Mouse (Mus musculus) left cerebral cortex, adult 18-20 months (tissue): ENCODE measurements around the gene Galnt12. TPM values are rescaled to one million over a fixed set of nuclear protein-coding genes. Genes with fewer than 3 reads are reported as not detected.

Experiments
- DNase-seq, 2 experiments: peaks; one replicate each; pipeline ENCODE4 v3.0.0; 2021 to 2022; ENCODE audit warnings: low spot score in 2 of 2, mixed read lengths in 1 of 2
- total RNA-seq, 2 experiments: library from RNA; stranded (reverse); gene quantifications; 2 replicates each; pipeline ENCODE4 v1.2.3; 2021

Galnt12 gene
- total RNA-seq, 2 experiments from 2014 or later, result 0.91 to 1.3 TPM

DNA sequence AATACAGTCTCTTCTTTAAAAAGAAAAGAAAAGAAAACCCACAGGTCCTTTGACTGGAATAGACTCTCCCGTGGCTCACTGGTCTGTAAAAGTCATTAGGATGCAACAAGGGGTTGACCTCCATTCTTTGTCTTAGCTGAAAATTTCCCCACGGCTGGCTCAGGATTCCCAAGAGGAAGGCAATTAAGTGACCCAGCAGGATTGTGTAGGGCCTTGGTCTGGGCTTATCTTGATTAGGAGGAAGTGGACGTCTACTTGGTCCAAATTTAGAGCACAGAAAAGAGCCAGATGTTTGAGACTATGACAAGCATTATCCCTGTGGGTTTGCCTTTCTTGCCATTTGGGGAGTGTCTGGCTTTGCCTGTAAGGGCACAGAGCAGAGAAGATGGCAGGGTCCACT lies 58.3 kb downstream of the Galnt12 start:
- DNase-seq, result no peak

GRCm38 (mm10) chr4:47150806-47151205 lies 59.1 kb downstream of the Galnt12 start:
- DNase-seq, result no peak

GRCm38 (mm10) chr4:47151553-47152183 lies 60.0 kb downstream of the Galnt12 start:
- DNase-seq, result no peak

GRCm38 (mm10) chr4:47161103-47161755 lies 69.5 kb downstream of the Galnt12 start:
- DNase-seq, result no peak

- DNase-seq, result no peak
Observed at GRCm38 (mm10) chr4:47161756-47162587, 70.3 kb downstream of the Galnt12 start.

DNA sequence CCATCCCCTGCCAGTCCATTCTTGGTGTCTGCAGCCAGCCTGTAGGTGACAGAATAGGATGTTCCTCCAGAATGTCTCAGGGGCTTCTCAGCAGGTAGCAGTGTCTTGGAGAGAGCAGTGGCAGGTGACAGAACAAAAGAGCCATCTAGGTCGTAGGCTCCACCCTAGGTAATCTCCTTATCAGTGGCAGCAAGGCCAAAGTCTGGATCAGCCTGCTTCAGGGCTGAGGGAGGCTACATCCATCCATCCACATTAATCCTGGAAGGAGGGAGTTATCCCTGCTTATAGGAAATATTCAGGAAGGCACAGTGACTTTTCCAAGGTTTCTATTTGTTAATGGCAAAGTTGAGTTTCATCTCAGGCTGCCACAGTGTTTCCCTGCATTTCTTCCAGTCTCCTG lies 80.6 kb downstream of the Galnt12 start:
- no peak for DNase-seq

Other genes starting within 250 kb of the Galnt12 start
- gene Gabbr2, start 100.0 kb upstream of the Galnt12 start, total RNA-seq, result 100 to 1,000 TPM; 233 to 236 TPM
- gene Anks6, start 34.5 kb upstream of the Galnt12 start, total RNA-seq, result 10 to 100 TPM; 18.5 to 19.6 TPM
- gene Col15a1, start 116.3 kb downstream of the Galnt12 start, total RNA-seq, result 1 to 10 TPM; 5.2 to 7.6 TPM